Mouse (Mus musculus): ENCODE data around the gene Dap3. TPM values are rescaled to one million over a fixed set of nuclear protein-coding genes. Genes with fewer than 3 reads are reported as not detected.

The Dap3 gene
- polyA plus RNA-seq, 1 experiment, result 9.4 TPM

DNA sequence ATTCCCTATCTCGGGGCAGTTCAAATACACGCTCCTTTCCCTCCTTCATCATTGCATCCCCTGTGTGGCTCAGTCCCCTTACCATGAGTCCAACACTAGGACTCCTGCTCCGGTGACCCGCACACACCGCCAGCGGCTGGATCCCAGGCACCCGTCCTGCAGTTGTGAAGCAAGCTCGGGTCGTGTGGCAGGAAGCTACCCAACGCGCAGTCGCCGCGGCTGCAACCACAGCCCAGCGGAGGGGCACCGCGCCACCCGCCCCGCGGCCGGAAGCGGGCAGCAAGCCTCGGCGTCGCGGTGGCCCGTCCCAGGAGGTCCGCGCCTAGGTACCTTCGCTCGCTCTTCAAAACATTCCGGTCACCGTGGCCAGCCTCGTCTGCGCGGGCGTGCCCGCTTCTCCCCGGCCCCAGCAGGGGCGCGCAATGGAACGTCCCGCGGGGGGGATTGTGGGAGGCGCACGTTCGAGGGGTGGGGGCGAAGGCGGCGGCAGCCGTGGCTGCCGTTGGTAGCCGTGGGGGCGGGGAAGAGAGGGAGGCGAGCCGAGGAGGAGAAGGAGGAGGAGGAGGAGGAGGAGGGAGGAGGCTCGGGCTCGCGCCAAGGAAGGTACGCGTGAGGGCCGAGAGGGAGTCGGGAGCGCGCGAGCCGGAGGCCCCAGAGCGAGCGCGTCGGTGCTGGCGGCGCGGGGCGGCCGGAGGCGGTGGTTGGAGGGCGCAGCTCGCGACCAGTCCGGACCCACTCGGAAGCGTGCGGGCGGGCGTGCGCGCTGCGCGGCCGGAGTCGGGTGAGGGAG, 1.0 kb downstream of the Dap3 start:
- Histone ChIP-seq H3K4me3 (replicated peaks) (peak overlapping the region; percentile 99), H3K27me3 (ENCODE audit: control insufficient read depth) (no peaks in the 10 kb centered on the region), H3K36me3 (ENCODE audit: control insufficient read depth) (peaks cover 11% of the 10 kb centered on the region), H3K9me3 (ENCODE audit: control insufficient read depth, low read length) (no peaks in the 10 kb centered on the region), H3K4me1 (ENCODE audit: control insufficient read depth) (peaks cover 53% of the 10 kb centered on the region)
- TF ChIP-seq GATA1 (IDR thresholded peaks at IDR 0.05; ENCODE audit: low read length), result no peak
- TF ChIP-seq TAL1 (IDR thresholded peaks at IDR 0.05; ENCODE audit: low read length), result no peak

DNA sequence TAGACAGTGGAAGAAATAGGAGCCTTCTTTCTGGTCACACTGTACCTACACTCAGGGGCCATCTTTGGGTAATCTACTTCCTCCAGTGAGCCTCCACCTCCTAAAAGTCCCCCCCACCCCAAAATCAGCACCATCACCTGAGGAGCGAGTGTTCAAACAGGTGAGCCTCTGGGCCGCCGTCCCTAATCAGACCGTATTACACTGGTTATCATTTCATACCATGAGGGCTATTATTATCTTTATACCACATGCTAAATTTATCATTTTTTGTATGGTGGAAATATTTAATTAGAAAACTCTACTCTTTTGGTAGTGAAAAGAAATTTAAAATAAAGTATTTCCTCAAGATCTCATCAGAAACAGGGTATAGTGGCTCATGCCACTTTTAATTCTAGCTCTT, 6.9 kb downstream of the Dap3 start:
- Histone ChIP-seq H3K27me3 (ENCODE audit: control insufficient read depth) (no peaks in the 10 kb centered on the region), H3K36me3 (ENCODE audit: control insufficient read depth) (peaks cover 32% of the 10 kb centered on the region), H3K4me3 (replicated peaks) (no peak overlapping the region), H3K9me3 (ENCODE audit: control insufficient read depth, low read length) (no peaks in the 10 kb centered on the region), H3K4me1 (ENCODE audit: control insufficient read depth) (peaks cover 36% of the 10 kb centered on the region)
- TF ChIP-seq TAL1 (IDR thresholded peaks at IDR 0.05; ENCODE audit: low read length) (no peak), GATA1 (IDR thresholded peaks at IDR 0.05; ENCODE audit: low read length) (no peak)

DNA sequence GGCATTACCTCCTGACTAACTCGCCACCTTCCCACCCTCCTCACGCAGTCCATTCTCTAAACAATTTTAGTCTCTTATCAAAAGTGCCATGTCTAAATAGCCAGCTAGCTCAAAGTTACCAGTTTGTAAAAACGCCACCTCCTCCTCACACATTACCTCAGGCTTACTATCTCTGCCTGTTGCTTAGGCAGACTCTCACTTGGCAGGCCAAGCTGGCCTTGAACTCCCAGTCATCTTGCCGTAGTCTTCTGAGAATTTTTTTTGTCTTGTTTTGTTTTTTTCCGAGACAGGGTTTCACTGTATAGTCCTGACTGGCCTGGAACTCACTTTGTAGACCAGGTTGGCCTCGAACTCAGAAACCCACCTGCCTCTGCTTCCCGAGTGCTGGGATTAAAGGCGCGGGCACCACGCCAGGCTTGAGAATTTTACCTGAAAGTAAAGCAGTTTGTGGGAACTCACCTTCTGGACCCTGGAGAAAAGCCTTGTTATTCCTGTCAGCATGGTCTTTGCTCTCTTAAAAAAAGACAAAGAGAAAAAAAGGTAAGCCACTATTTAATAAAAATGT, 8.6 kb downstream of the Dap3 start:
- no peaks in the 10 kb centered on the region for H3K27me3 ChIP-seq (ENCODE audit: control insufficient read depth)
- peaks cover 21% of the 10 kb centered on the region for H3K4me1 ChIP-seq (ENCODE audit: control insufficient read depth)
- H3K4me3 ChIP-seq (replicated peaks), result no peak overlapping the region
- H3K36me3 ChIP-seq (ENCODE audit: control insufficient read depth), result peaks cover 47% of the 10 kb centered on the region
- no peak for TF ChIP-seq TAL1 (IDR thresholded peaks at IDR 0.05; ENCODE audit: low read length)
- no peak for TF ChIP-seq GATA1 (IDR thresholded peaks at IDR 0.05; ENCODE audit: low read length)
- H3K9me3 ChIP-seq (ENCODE audit: control insufficient read depth, low read length), result no peaks in the 10 kb centered on the region

- no peaks in the 10 kb centered on the region for H3K9me3 ChIP-seq (ENCODE audit: control insufficient read depth, low read length)
- H3K36me3 ChIP-seq (ENCODE audit: control insufficient read depth), result peaks cover 70% of the 10 kb centered on the region
- no peaks in the 10 kb centered on the region for H3K27me3 ChIP-seq (ENCODE audit: control insufficient read depth)
- no peak overlapping the region for H3K4me3 ChIP-seq (replicated peaks)
- peaks cover 10% of the 10 kb centered on the region for H3K4me1 ChIP-seq (ENCODE audit: control insufficient read depth)
- TF ChIP-seq GATA1 (IDR thresholded peaks at IDR 0.05; ENCODE audit: low read length), result no peak
- TF ChIP-seq TAL1 (IDR thresholded peaks at IDR 0.05; ENCODE audit: low read length), result no peak
Observed at GRCm38 (mm10) chr3:88939749-88940148, 11.2 kb downstream of the Dap3 start.

- Histone ChIP-seq H3K9me3 (ENCODE audit: control insufficient read depth, low read length) (no peaks in the 10 kb centered on the region), H3K27me3 (ENCODE audit: control insufficient read depth) (no peaks in the 10 kb centered on the region), H3K4me3 (replicated peaks) (no peak overlapping the region), H3K36me3 (ENCODE audit: control insufficient read depth) (peaks cover 76% of the 10 kb centered on the region), H3K4me1 (ENCODE audit: control insufficient read depth) (peaks cover 6% of the 10 kb centered on the region)
- no peak for TF ChIP-seq TAL1 (IDR thresholded peaks at IDR 0.05; ENCODE audit: low read length)
- TF ChIP-seq GATA1 (IDR thresholded peaks at IDR 0.05; ENCODE audit: low read length), result no peak
Observed at GRCm38 (mm10) chr3:88939071-88939470, 11.9 kb downstream of the Dap3 start.

DNA sequence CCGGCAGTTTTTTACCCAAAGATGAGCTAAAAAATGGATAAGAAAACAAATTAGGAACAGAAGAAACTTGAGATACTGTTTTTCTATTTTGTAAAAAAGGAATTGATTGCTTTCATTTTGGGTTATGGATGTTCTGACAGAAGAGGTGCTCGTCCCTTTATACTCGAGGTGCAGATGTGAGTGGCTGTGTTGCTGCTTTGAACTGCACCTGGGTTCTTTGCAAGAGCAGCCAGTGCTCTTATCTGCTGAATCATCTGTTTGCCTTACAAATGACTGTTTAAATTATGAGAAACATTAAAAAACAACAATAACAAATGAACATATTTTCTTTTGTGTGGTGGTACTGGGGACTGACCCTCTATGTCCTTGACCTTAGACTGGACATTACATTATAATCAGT, 21.5 kb downstream of the Dap3 start:
- Histone ChIP-seq H3K36me3 (ENCODE audit: control insufficient read depth) (peaks cover 97% of the 10 kb centered on the region), H3K27me3 (ENCODE audit: control insufficient read depth) (no peaks in the 10 kb centered on the region), H3K4me3 (replicated peaks) (no peak overlapping the region), H3K9me3 (ENCODE audit: control insufficient read depth, low read length) (no peaks in the 10 kb centered on the region), H3K4me1 (ENCODE audit: control insufficient read depth) (peaks cover 5% of the 10 kb centered on the region; the same call in 1 of the 2 replicates)
- no peak for TF ChIP-seq GATA1 (IDR thresholded peaks at IDR 0.05; ENCODE audit: low read length)
- TF ChIP-seq TAL1 (IDR thresholded peaks at IDR 0.05; ENCODE audit: low read length), result no peak

GRCm38 (mm10) chr3:88925651-88926050, 25.3 kb downstream of the Dap3 start:
- no peak overlapping the region for H3K4me3 ChIP-seq (replicated peaks)
- peaks cover 6% of the 10 kb centered on the region for H3K9me3 ChIP-seq (ENCODE audit: control insufficient read depth, low read length)
- no peaks in the 10 kb centered on the region for H3K4me1 ChIP-seq (ENCODE audit: control insufficient read depth)
- peaks cover 97% of the 10 kb centered on the region for H3K36me3 ChIP-seq (ENCODE audit: control insufficient read depth)
- no peaks in the 10 kb centered on the region for H3K27me3 ChIP-seq (ENCODE audit: control insufficient read depth)
- TF ChIP-seq TAL1 (IDR thresholded peaks at IDR 0.05; ENCODE audit: low read length) (no peak), GATA1 (IDR thresholded peaks at IDR 0.05; ENCODE audit: low read length) (no peak)

- no peaks in the 10 kb centered on the region for H3K27me3 ChIP-seq (ENCODE audit: control insufficient read depth)
- peaks cover 87% of the 10 kb centered on the region for H3K36me3 ChIP-seq (ENCODE audit: control insufficient read depth)
- H3K9me3 ChIP-seq (ENCODE audit: control insufficient read depth, low read length), result peaks cover 11% of the 10 kb centered on the region
- no peak for TF ChIP-seq TAL1 (IDR thresholded peaks at IDR 0.05; ENCODE audit: low read length)
- TF ChIP-seq GATA1 (IDR thresholded peaks at IDR 0.05; ENCODE audit: low read length), result no peak
- no peaks in the 10 kb centered on the region for H3K4me1 ChIP-seq (ENCODE audit: control insufficient read depth)
- no peak overlapping the region for H3K4me3 ChIP-seq (replicated peaks)
Observed at GRCm38 (mm10) chr3:88923989-88924591, 26.9 kb downstream of the Dap3 start.

- Histone ChIP-seq H3K4me1 (ENCODE audit: control insufficient read depth) (no peaks in the 10 kb centered on the region), H3K9me3 (ENCODE audit: control insufficient read depth, low read length) (peaks cover 11% of the 10 kb centered on the region), H3K36me3 (ENCODE audit: control insufficient read depth) (peaks cover 60% of the 10 kb centered on the region), H3K27me3 (ENCODE audit: control insufficient read depth) (no peaks in the 10 kb centered on the region), H3K4me3 (replicated peaks) (no peak overlapping the region)
- TF ChIP-seq TAL1 (IDR thresholded peaks at IDR 0.05; ENCODE audit: low read length), result no peak
- no peak for TF ChIP-seq GATA1 (IDR thresholded peaks at IDR 0.05; ENCODE audit: low read length)
Observed at GRCm38 (mm10) chr3:88921411-88921810, 29.6 kb downstream of the Dap3 start.

Data from erythroblast, embryonic 14.5 days (primary cell).